Mouse (Mus musculus) heart, adult 18-20 months (tissue): ENCODE data around the gene Ccdc130. TPM values are rescaled to one million over a fixed set of nuclear protein-coding genes. Genes with fewer than 3 reads are reported as not detected.

ENCODE experiments used
- microRNA-seq, 2 experiments: library from miRNA; unstranded; fragments of <30 nt; microRNA quantifications; one replicate each; pipeline ENCODE4 v1.2.0; 2022
- total RNA-seq, 2 experiments: library from RNA; stranded (reverse); gene quantifications; 2 replicates each; pipeline ENCODE4 v1.2.3; 2021

The Ccdc130 gene
- total RNA-seq, 2 experiments from 2014 or later, result 8.8 to 11.0 TPM

Small RNAs within 50 kb of the gene (microRNA-seq; reads per million reads assigned to microRNA genes)
- gene Mir23a (56,423 to 95,794 reads per million in 2 experiments), gene Mir24-2 (0 reads per million in 2 experiments), gene Mir27a (2,723 to 3,878 reads per million in 2 experiments), gene Mir3074-2 (0 reads per million in 2 experiments)

Other genes starting within 250 kb of the Ccdc130 start
- under 1 TPM; 0.30 to 0.33 TPM for gene Palm3, start 248.9 kb downstream of the Ccdc130 start, total RNA-seq
- 1 to 10 TPM; 3.1 to 5.4 TPM for gene Il27ra, start 227.8 kb downstream of the Ccdc130 start, total RNA-seq
- not detected for gene Rln3, start 225.4 kb downstream of the Ccdc130 start, total RNA-seq
- 1 to 10 TPM; 4.2 to 5.0 TPM for gene Gm10643, start 205.2 kb downstream of the Ccdc130 start, total RNA-seq
- 1 to 10 TPM; 8.3 to 9.1 TPM for gene Rfx1, start 203.5 kb downstream of the Ccdc130 start, total RNA-seq
- gene Dcaf15, start 165.6 kb downstream of the Ccdc130 start, total RNA-seq, result 1 to 10 TPM; 7.2 to 7.3 TPM
- gene Podnl1, start 144.4 kb downstream of the Ccdc130 start, total RNA-seq, result under 1 TPM in 1 of 2 experiments, not detected in 1; 0.10 TPM
- gene Cc2d1a, start 122.4 kb downstream of the Ccdc130 start, total RNA-seq, result 10 to 100 TPM; 10.9 to 13.0 TPM
- under 1 TPM; 0.35 to 0.59 TPM for gene 4930432K21Rik, start 122.4 kb downstream of the Ccdc130 start, total RNA-seq
- gene Nanos3, start 85.2 kb downstream of the Ccdc130 start, total RNA-seq, result 1 to 10 TPM in 1 of 2 experiments, not detected in 1; 1.2 TPM
- 1 to 10 TPM; 6.4 to 6.6 TPM for gene Zswim4, start 33.3 kb downstream of the Ccdc130 start, total RNA-seq
- 100 to 1,000 TPM; 213 to 219 TPM for gene D8Ertd738e, start 20.7 kb downstream of the Ccdc130 start, total RNA-seq
- 10 to 100 TPM; 12.0 to 15.1 TPM for gene Mri1, start 13.1 kb downstream of the Ccdc130 start, total RNA-seq
- 1 to 10 TPM; 2.3 to 4.3 TPM for gene Cacna1a, start 118.1 kb upstream of the Ccdc130 start, total RNA-seq